Mouse (Mus musculus) heart, adult 8-10 months (tissue): Measurements from ENCODE around the gene Plekhh3. TPM values are rescaled to one million over a fixed set of nuclear protein-coding genes. Genes with fewer than 3 reads are reported as not detected.
"Not testable (repeated sequence)": the region's sequence is repeated elsewhere in the genome, so short reads cannot be mapped to it uniquely, and the experiment has no call there.

Experiments used
- DNase-seq: peaks from one replicate; pipeline ENCODE4 v3.0.0; 2022; ENCODE audit warnings: low spot score
- total RNA-seq, 4 experiments: library from RNA; stranded (reverse); gene quantifications; 2 replicates each; pipeline ENCODE4 v1.2.4; 2022

The Plekhh3 gene
- total RNA-seq, 4 experiments from 2014 or later: 23.4 to 29.9 (median 28.1) TPM

- peak; percentile 82 for DNase-seq
Observed at GRCm38 (mm10) chr11:101171721-101172433, 726 bp upstream of the Plekhh3 start.

GRCm38 (mm10) chr11:101170354-101170810 lies 769 bp downstream of the Plekhh3 start, which contains the start of gene Cntnap1:
Gene Cntnap1, plus strand, starts transcription at chr11:101170523.
- DNase-seq: no peak

- no peak for DNase-seq
Observed at GRCm38 (mm10) chr11:101169301-101170107, 1.6 kb downstream of the Plekhh3 start.

- DNase-seq: no peak
Observed at GRCm38 (mm10) chr11:101168301-101168980, 2.7 kb downstream of the Plekhh3 start.

- no peak for DNase-seq
Observed at GRCm38 (mm10) chr11:101167963-101168300, 3.2 kb downstream of the Plekhh3 start.

- DNase-seq: no peak
Observed at GRCm38 (mm10) chr11:101167211-101167962, 3.8 kb downstream of the Plekhh3 start.

GRCm38 (mm10) chr11:101166357-101166756 lies 4.8 kb downstream of the Plekhh3 start:
- DNase-seq: no peak

GRCm38 (mm10) chr11:101164677-101165580 lies 6.2 kb downstream of the Plekhh3 start:
- DNase-seq: no peak

- DNase-seq: no peak
Observed at GRCm38 (mm10) chr11:101164351-101164665, 6.8 kb downstream of the Plekhh3 start.

- DNase-seq: no peak
Observed at GRCm38 (mm10) chr11:101163476-101164350, 7.4 kb downstream of the Plekhh3 start.

- DNase-seq: peak; percentile 81
Observed at GRCm38 (mm10) chr11:101162772-101163171, 8.4 kb downstream of the Plekhh3 start.

- no peak for DNase-seq
Observed at GRCm38 (mm10) chr11:101162301-101162700, 8.8 kb downstream of the Plekhh3 start.

- no peak for DNase-seq
Observed at GRCm38 (mm10) chr11:101161551-101161950, 9.6 kb downstream of the Plekhh3 start.

GRCm38 (mm10) chr11:101160981-101161505 lies 10.1 kb downstream of the Plekhh3 start:
- DNase-seq: not testable (repeated sequence)

- not testable (repeated sequence) for DNase-seq
Observed at GRCm38 (mm10) chr11:101160151-101160550, 11.0 kb downstream of the Plekhh3 start.

GRCm38 (mm10) chr11:101155728-101156371 lies 15.3 kb downstream of the Plekhh3 start, which contains the start of gene Tubg2:
Gene Tubg2, plus strand, starts transcription at chr11:101155907.
- no peak for DNase-seq

GRCm38 (mm10) chr11:101155151-101155550 lies 16.0 kb downstream of the Plekhh3 start:
- no peak for DNase-seq

- no peak for DNase-seq
Observed at GRCm38 (mm10) chr11:101154648-101155047, 16.5 kb downstream of the Plekhh3 start.

- DNase-seq: no peak
Observed at GRCm38 (mm10) chr11:101152825-101153224, 18.3 kb downstream of the Plekhh3 start.
